Mouse (Mus musculus) ES-E14 (cell line): ENCODE data around the gene Marc2.

Experiments used
- CHD2 ChIP-seq: IDR thresholded peaks from 2 replicates; pipeline ENCODE4 v1.6.1; 2014; ENCODE audit warnings: mild to moderate bottlenecking, low read depth, low read length, inconsistent platforms
- MAFK ChIP-seq: IDR thresholded peaks from 2 replicates; pipeline ENCODE4 v1.6.1; 2014; ENCODE audit warnings: mild to moderate bottlenecking, low read depth, low read length, inconsistent platforms; ENCODE audit not compliant: insufficient read depth

DNA sequence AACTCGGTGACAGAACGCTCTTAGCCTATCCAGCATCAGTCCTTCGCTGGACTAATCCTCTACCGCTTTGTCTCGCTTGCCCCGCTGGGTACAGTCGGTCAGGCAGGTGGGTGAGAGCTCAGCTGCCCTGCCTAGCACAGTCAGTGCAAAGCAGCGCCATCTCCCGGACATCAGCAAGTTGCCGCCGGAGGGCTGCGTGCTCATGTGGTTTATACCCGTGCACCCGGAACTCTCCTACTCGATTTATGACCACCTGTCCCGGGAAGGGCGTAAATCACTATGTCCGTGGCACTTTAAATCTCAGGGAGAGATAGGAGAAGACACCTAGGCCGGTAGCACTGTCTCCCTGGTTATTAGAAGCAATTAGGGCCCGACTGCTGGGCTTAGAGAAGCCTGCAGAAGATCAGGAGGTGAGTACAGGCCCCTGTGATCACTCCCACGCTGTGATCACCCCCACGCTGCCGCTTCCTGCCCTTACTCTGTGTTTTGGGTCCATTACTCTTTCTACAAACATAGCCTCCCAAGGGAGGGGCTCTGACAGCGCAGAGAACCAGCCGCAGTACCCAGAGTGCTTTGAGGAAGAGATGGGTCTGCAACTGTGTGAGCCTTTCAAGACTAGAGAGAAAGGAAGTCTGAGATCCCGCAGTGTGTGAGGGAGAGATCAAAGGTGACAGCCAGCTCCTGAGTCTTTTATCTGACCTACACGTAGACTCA is 52.9 kb downstream of the Marc2 start:
- TF ChIP-seq CHD2 = no peak
- TF ChIP-seq MAFK = no peak
